Mouse (Mus musculus): ENCODE results near the gene Glis2. TPM values are rescaled to one million over a fixed set of nuclear protein-coding genes. Genes with fewer than 3 reads are reported as not detected.

Gene Glis2
- polyA plus RNA-seq, 1 experiment from 2014 or later = 22.5 TPM

GRCm38 (mm10) chr16:4608532-4609059, 14.1 kb downstream of the Glis2 start:
- Histone ChIP-seq H3K36me3 (peaks cover 42% of the 10 kb centered on the region), H3K4me2 (no peak overlapping the region), H3K9ac (no peak overlapping the region), H3K27me3 (no peaks in the 10 kb centered on the region), H3K4me3 (no peak overlapping the region), H3K4me1 (replicated peaks) (peaks cover 46% of the 10 kb centered on the region), H3K27ac (no peak overlapping the region), H3K9me3 (no peaks in the 10 kb centered on the region)
- ATAC-seq (ENCODE audit: low FRiP score) = no peak
- WGBS = 85% methylated on average over 17 of the region's 19 CpGs

GRCm38 (mm10) chr16:4611193-4611592, 16.7 kb downstream of the Glis2 start:
- Histone ChIP-seq H3K9me3 (no peaks in the 10 kb centered on the region), H3K36me3 (peaks cover 67% of the 10 kb centered on the region), H3K27me3 (no peaks in the 10 kb centered on the region), H3K4me3 (no peak overlapping the region), H3K9ac (no peak overlapping the region), H3K27ac (no peak overlapping the region), H3K4me1 (replicated peaks) (peaks cover 20% of the 10 kb centered on the region), H3K4me2 (no peak overlapping the region)
- ATAC-seq (ENCODE audit: low FRiP score) = no peak
- WGBS = 92% methylated on average over 5 of the region's 5 CpGs

GRCm38 (mm10) chr16:4611676-4612075, 17.2 kb downstream of the Glis2 start:
- H3K9me3 ChIP-seq = no peaks in the 10 kb centered on the region
- no peak overlapping the region for H3K9ac ChIP-seq
- H3K4me2 ChIP-seq = no peak overlapping the region
- H3K4me1 ChIP-seq (replicated peaks) = peaks cover 16% of the 10 kb centered on the region
- H3K36me3 ChIP-seq = peaks cover 71% of the 10 kb centered on the region
- H3K27me3 ChIP-seq = no peaks in the 10 kb centered on the region
- 88% methylated on average over 7 of the region's 7 CpGs for WGBS
- no peak for ATAC-seq (ENCODE audit: low FRiP score)
- H3K4me3 ChIP-seq = no peak overlapping the region
- no peak overlapping the region for H3K27ac ChIP-seq

DNA sequence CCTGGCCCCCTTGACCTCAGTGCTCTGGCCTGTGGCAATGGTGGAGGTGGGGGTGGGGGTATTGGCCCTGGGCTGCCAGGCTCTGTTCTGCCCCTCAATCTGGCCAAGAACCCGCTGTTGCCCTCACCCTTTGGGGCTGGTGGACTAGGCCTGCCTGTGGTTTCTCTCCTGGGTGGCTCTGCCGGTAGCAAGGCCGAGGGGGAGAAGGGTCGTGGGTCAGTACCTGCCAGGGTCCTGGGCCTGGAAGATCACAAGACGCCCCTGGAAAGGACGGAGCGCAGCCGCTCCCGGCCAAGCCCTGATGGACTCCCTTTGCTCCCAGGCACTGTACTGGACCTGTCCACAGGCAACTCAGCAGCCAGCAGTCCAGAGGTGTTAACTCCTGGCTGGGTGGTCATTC, 19.2 kb downstream of the Glis2 start:
- Histone ChIP-seq H3K27me3 (no peaks in the 10 kb centered on the region), H3K9me3 (no peaks in the 10 kb centered on the region), H3K36me3 (peaks cover 82% of the 10 kb centered on the region), H3K4me3 (no peak overlapping the region), H3K4me2 (no peak overlapping the region), H3K27ac (no peak overlapping the region), H3K4me1 (replicated peaks) (no peaks in the 10 kb centered on the region), H3K9ac (no peak overlapping the region)
- 94% methylated on average over 9 of the region's 9 CpGs for WGBS
- ATAC-seq (ENCODE audit: low FRiP score) = 0 out of 2 replicates have a peak, but pooled peaks have one; percentile 28

DNA sequence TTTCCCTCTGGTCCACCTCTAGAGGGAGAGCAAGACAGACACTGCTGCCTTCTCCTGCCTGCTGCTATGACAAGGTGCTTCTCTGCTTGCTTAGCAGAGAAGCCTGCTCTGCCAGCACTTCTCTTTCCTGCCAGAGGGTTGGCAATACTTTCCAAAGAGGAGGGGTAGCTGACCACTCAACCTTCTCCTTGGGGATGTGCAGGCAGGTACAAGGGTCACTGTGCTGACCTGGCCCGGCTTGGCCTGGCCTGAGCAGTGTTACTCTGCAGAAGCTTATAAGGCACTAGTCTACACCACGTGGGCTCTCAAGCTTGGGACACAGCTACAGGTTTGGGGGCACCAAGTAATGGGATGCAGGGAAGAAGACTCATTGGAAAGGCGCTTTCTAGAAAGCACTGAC, 20.1 kb downstream of the Glis2 start:
- Histone ChIP-seq H3K4me2 (no peak overlapping the region), H3K27ac (no peak overlapping the region), H3K9ac (no peak overlapping the region), H3K9me3 (no peaks in the 10 kb centered on the region), H3K27me3 (no peaks in the 10 kb centered on the region), H3K4me3 (no peak overlapping the region), H3K36me3 (peaks cover 82% of the 10 kb centered on the region), H3K4me1 (replicated peaks) (no peaks in the 10 kb centered on the region)
- ATAC-seq (ENCODE audit: low FRiP score) = no peak
- WGBS = 97% methylated on average over 3 of the region's 3 CpGs

DNA sequence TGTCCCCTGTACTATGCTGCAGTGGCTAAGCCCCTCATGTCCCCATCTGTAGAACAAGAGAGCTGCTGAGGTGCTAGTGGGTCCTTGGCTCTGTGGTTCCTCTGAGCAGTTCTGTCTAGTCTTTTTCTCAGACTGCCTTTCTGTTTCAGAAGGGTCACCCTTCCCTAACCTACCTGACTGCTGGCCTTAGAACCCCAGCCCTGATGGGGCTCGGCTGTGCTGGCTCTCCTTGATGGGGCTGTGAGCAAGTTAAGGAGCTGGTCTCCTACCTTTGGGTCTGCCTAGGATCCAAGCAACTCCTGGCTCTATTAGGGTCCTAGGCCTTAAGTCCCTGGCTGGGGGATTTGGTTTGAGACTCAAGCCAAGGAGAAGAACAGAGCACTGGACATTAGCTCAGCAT, 20.8 kb downstream of the Glis2 start:
- Histone ChIP-seq H3K4me3 (no peak overlapping the region), H3K4me2 (no peak overlapping the region), H3K4me1 (replicated peaks) (no peaks in the 10 kb centered on the region), H3K36me3 (peaks cover 76% of the 10 kb centered on the region), H3K9ac (no peak overlapping the region), H3K9me3 (no peaks in the 10 kb centered on the region), H3K27me3 (no peaks in the 10 kb centered on the region), H3K27ac (no peak overlapping the region)
- 96% methylated on average over 1 of the region's 1 CpGs for WGBS
- ATAC-seq (ENCODE audit: low FRiP score) = no peak

DNA sequence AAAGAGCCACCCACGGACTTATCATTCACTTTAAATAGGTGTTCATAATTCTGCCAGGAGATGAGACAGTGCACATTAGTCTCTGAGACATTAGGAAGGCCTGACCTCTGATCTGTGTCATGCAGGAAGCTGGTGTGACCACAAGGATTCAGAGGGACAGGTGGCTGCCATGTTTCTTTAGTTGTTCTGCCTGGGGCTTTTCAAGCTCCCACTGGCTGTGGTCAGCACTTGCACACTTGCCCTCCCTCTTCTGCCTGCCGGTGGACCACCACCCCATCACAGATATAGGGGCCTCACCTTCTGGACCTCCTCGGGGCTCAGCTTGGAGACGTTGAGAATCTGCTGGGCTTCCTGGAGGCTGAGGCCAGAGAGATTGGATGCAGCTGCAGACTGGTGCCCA, 22.3 kb downstream of the Glis2 start:
- no peak overlapping the region for H3K4me2 ChIP-seq
- WGBS = 93% methylated on average over 4 of the region's 4 CpGs
- H3K4me1 ChIP-seq (replicated peaks) = peaks cover 4% of the 10 kb centered on the region
- no peak for ATAC-seq (ENCODE audit: low FRiP score)
- H3K9ac ChIP-seq = no peak overlapping the region
- H3K27ac ChIP-seq = no peak overlapping the region
- H3K4me3 ChIP-seq = no peak overlapping the region
- no peaks in the 10 kb centered on the region for H3K9me3 ChIP-seq
- H3K36me3 ChIP-seq = peaks cover 62% of the 10 kb centered on the region
- no peaks in the 10 kb centered on the region for H3K27me3 ChIP-seq

- peak overlapping the region; percentile 78 for H3K4me3 ChIP-seq
- ATAC-seq (ENCODE audit: low FRiP score) = no peak
- H3K4me2 ChIP-seq = peak overlapping the region; percentile 82
- peak overlapping the region; percentile 93 for H3K9ac ChIP-seq
- H3K9me3 ChIP-seq = no peaks in the 10 kb centered on the region
- peaks cover 33% of the 10 kb centered on the region for H3K4me1 ChIP-seq (replicated peaks)
- peak overlapping the region; percentile 91 for H3K27ac ChIP-seq
- 19% methylated on average over 9 of the region's 9 CpGs for WGBS
- H3K27me3 ChIP-seq = no peaks in the 10 kb centered on the region
- H3K36me3 ChIP-seq = peaks cover 27% of the 10 kb centered on the region
Observed at GRCm38 (mm10) chr16:4624074-4624473, 29.6 kb downstream of the Glis2 start.

DNA sequence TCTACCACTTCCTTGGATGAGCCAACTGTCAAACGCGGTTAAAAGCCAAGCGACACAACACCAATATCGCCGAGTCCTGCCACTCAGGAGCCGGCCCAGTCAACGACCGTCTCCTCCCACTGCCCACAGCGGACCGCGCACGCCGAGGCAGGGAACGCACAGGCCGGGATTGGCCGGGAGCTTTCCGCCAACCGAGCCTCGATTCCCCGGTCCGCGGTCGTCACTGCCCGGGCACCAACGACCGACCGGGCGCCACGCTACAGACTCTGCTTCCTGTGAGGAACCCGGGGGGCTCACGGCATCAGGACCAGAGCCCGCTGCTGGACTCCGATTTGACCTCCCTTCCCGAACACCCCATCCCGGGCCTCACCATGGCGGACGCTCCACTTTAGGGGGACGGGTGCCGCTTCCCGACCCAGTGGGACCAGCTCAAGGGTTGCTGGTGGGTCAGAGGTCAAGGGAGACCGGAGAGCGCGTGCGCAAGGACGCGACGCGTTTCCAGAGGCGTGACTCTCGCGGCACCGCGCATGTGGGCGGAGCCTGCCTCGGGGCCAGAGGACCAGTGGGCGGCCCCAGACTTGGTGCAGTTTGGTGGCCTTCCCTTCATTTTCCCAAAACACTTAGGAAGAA, 30.1 kb downstream of the Glis2 start, which contains the start of gene Pam16:
Gene Pam16, minus strand, starts transcription at position 508 of the 630 bp plus-strand sequence.
- Histone ChIP-seq H3K27me3 (no peaks in the 10 kb centered on the region), H3K4me1 (replicated peaks) (peaks cover 33% of the 10 kb centered on the region), H3K9ac (peak within 1 kb of the TSS; percentile 93)

GRCm38 (mm10) chr16:4627105-4627504, 32.6 kb downstream of the Glis2 start:
- 85% methylated on average over 6 of the region's 6 CpGs for WGBS
- H3K9me3 ChIP-seq = no peaks in the 10 kb centered on the region
- no peak overlapping the region for H3K4me2 ChIP-seq
- H3K4me3 ChIP-seq = no peak overlapping the region
- peaks cover 46% of the 10 kb centered on the region for H3K36me3 ChIP-seq
- H3K9ac ChIP-seq = no peak overlapping the region
- ATAC-seq (ENCODE audit: low FRiP score) = no peak
- peaks cover 27% of the 10 kb centered on the region for H3K4me1 ChIP-seq (replicated peaks)
- H3K27ac ChIP-seq = no peak overlapping the region
- no peaks in the 10 kb centered on the region for H3K27me3 ChIP-seq

More for the DNA sequence above, 30.1 kb downstream of the Glis2 start, which contains the start of gene Pam16:
- H3K27ac ChIP-seq = peak within 1 kb of the TSS; percentile 91
- H3K4me2 ChIP-seq = peak within 1 kb of the TSS; percentile 82
- H3K36me3 ChIP-seq = peaks cover 25% of the 10 kb centered on the region; the same call in 1 of the 2 replicates
- peak; percentile 87 for ATAC-seq (ENCODE audit: low FRiP score)
- no peaks in the 10 kb centered on the region for H3K9me3 ChIP-seq
- under 1% methylated on average over 56 of the region's 56 CpGs for WGBS
- peak within 1 kb of the TSS; percentile 78 for H3K4me3 ChIP-seq

GRCm38 (mm10) chr16:4628898-4629419, 34.4 kb downstream of the Glis2 start:
- Histone ChIP-seq H3K9ac (no peak overlapping the region), H3K27ac (no peak overlapping the region), H3K4me1 (replicated peaks) (peaks cover 9% of the 10 kb centered on the region), H3K4me3 (no peak overlapping the region), H3K36me3 (peaks cover 61% of the 10 kb centered on the region), H3K4me2 (no peak overlapping the region), H3K9me3 (no peaks in the 10 kb centered on the region), H3K27me3 (no peaks in the 10 kb centered on the region)
- ATAC-seq (ENCODE audit: low FRiP score) = no peak
- 94% methylated on average over 9 of the region's 9 CpGs for WGBS

- no peaks in the 10 kb centered on the region for H3K27me3 ChIP-seq
- no peaks in the 10 kb centered on the region for H3K9me3 ChIP-seq
- H3K4me1 ChIP-seq (replicated peaks) = peaks cover 5% of the 10 kb centered on the region; the same call in 1 of the 2 replicates
- H3K4me2 ChIP-seq = no peak overlapping the region
- H3K36me3 ChIP-seq = peaks cover 71% of the 10 kb centered on the region
- WGBS = 26% methylated on average over 6 of the region's 6 CpGs
- no peak; the same call in 1 of the 2 replicates for ATAC-seq (ENCODE audit: low FRiP score)
- H3K9ac ChIP-seq = peak overlapping the region; percentile 4; the same call in 1 of the 2 replicates
- H3K4me3 ChIP-seq = no peak overlapping the region
- H3K27ac ChIP-seq = no peak overlapping the region; the same call in 1 of the 2 replicates
Observed at GRCm38 (mm10) chr16:4629950-4630349, 35.4 kb downstream of the Glis2 start.

DNA sequence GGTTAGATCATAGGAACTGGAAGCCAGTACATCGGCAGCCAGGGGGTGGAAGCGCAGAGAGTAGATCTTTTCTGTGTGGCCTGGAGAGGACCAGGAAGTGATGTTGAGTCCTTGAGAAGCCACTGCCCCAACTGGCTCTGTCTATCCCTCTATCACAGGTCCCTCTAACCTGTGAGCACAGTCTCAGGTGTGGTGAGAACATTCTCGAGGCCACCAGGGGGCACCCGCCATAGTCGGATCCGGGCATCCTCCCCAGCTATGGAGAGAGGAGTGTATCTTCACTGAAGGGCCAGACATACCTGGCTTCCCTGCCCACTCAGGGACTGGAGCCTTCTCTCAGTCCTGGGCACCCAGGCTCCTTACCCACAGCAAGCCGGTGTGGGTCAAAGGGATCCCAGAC, 37.5 kb downstream of the Glis2 start:
- H3K4me1 ChIP-seq (replicated peaks) = no peaks in the 10 kb centered on the region
- ATAC-seq (ENCODE audit: low FRiP score) = no peak; the same call in 1 of the 2 replicates
- H3K27me3 ChIP-seq = no peaks in the 10 kb centered on the region
- H3K36me3 ChIP-seq = peaks cover 66% of the 10 kb centered on the region
- no peaks in the 10 kb centered on the region for H3K9me3 ChIP-seq
- no peak overlapping the region for H3K27ac ChIP-seq
- H3K4me2 ChIP-seq = no peak overlapping the region
- no peak overlapping the region for H3K4me3 ChIP-seq
- no peak overlapping the region for H3K9ac ChIP-seq
- WGBS = 55% methylated on average over 7 of the region's 7 CpGs

Data from hindbrain, embryonic 13.5 days (tissue).